Mouse (Mus musculus): ENCODE measurements around the gene Plin2. TPM values are rescaled to one million over a fixed set of nuclear protein-coding genes. Genes with fewer than 3 reads are reported as not detected.
"Not testable (repeated sequence)": the region's sequence is repeated elsewhere in the genome, so short reads cannot be mapped to it uniquely, and the experiment has no call there.

Plin2 gene
- polyA plus RNA-seq, 1 experiment = 12.7 TPM

- H3K4me3 ChIP-seq (ENCODE audit: insufficient read depth, low read length) = no peak overlapping the region
- no peak overlapping the region for H3K27ac ChIP-seq (ENCODE audit: insufficient read depth, low read length)
- no peaks in the 10 kb centered on the region; the same call in 1 of the 2 replicates for H3K4me1 ChIP-seq (ENCODE audit: control insufficient read depth, insufficient read depth, low read length)
- TF ChIP-seq CTCF (IDR thresholded peaks at IDR 0.05; ENCODE audit: extremely low read depth, insufficient read depth, low read length) (no peak), POLR2A (IDR thresholded peaks at IDR 0.05; ENCODE audit: extremely low read depth, insufficient read depth, low read length) (no peak)
Observed at GRCm38 (mm10) chr4:86672450-86672849, 2.6 kb upstream of the Plin2 start.

- Histone ChIP-seq H3K4me3 (ENCODE audit: insufficient read depth, low read length) (no peak overlapping the region), H3K27ac (ENCODE audit: insufficient read depth, low read length) (no peak overlapping the region), H3K4me1 (ENCODE audit: control insufficient read depth, insufficient read depth, low read length) (no peaks in the 10 kb centered on the region; the same call in 1 of the 2 replicates)
- TF ChIP-seq CTCF (IDR thresholded peaks at IDR 0.05; ENCODE audit: extremely low read depth, insufficient read depth, low read length) (no peak), POLR2A (IDR thresholded peaks at IDR 0.05; ENCODE audit: extremely low read depth, insufficient read depth, low read length) (no peak)
Observed at GRCm38 (mm10) chr4:86671803-86672202, 1.9 kb upstream of the Plin2 start.

- TF ChIP-seq POLR2A (IDR thresholded peaks at IDR 0.05; ENCODE audit: extremely low read depth, insufficient read depth, low read length) = no peak
- no peak for TF ChIP-seq CTCF (IDR thresholded peaks at IDR 0.05; ENCODE audit: extremely low read depth, insufficient read depth, low read length)
- H3K27ac ChIP-seq (ENCODE audit: insufficient read depth, low read length) = no peak overlapping the region
Observed at GRCm38 (mm10) chr4:86670582-86671306, 884 bp upstream of the Plin2 start.

GRCm38 (mm10) chr4:86669241-86669753 lies 563 bp downstream of the Plin2 start:
- peak overlapping the region; percentile 83; the same call in 1 of the 2 replicates for H3K4me3 ChIP-seq (ENCODE audit: insufficient read depth, low read length)
- H3K4me1 ChIP-seq (ENCODE audit: control insufficient read depth, insufficient read depth, low read length); H3K27ac ChIP-seq (ENCODE audit: insufficient read depth, low read length): not testable (repeated sequence)

More at GRCm38 (mm10) chr4:86670582-86671306, 884 bp upstream of the Plin2 start:
- Histone ChIP-seq H3K4me1 (ENCODE audit: control insufficient read depth, insufficient read depth, low read length) (no peaks in the 10 kb centered on the region; the same call in 1 of the 2 replicates), H3K4me3 (ENCODE audit: insufficient read depth, low read length) (no peak overlapping the region; the same call in 1 of the 2 replicates)

- no peaks in the 10 kb centered on the region; the same call in 1 of the 2 replicates for H3K4me1 ChIP-seq (ENCODE audit: control insufficient read depth, insufficient read depth, low read length)
- no peak overlapping the region for H3K27ac ChIP-seq (ENCODE audit: insufficient read depth, low read length)
Observed at GRCm38 (mm10) chr4:86668290-86669000, 1.4 kb downstream of the Plin2 start.

GRCm38 (mm10) chr4:86665596-86665995 lies 4.3 kb downstream of the Plin2 start:
- H3K27ac ChIP-seq (ENCODE audit: insufficient read depth, low read length) = no peak overlapping the region
- no peak overlapping the region for H3K4me3 ChIP-seq (ENCODE audit: insufficient read depth, low read length)
- TF ChIP-seq CTCF (IDR thresholded peaks at IDR 0.05; ENCODE audit: extremely low read depth, insufficient read depth, low read length) (no peak), POLR2A (IDR thresholded peaks at IDR 0.05; ENCODE audit: extremely low read depth, insufficient read depth, low read length) (no peak)
- no peaks in the 10 kb centered on the region; the same call in 1 of the 2 replicates for H3K4me1 ChIP-seq (ENCODE audit: control insufficient read depth, insufficient read depth, low read length)

More at GRCm38 (mm10) chr4:86668290-86669000, 1.4 kb downstream of the Plin2 start:
- peak overlapping the region; percentile 83; the same call in 1 of the 2 replicates for H3K4me3 ChIP-seq (ENCODE audit: insufficient read depth, low read length)
- no peak for TF ChIP-seq CTCF (IDR thresholded peaks at IDR 0.05; ENCODE audit: extremely low read depth, insufficient read depth, low read length)
- TF ChIP-seq POLR2A (IDR thresholded peaks at IDR 0.05; ENCODE audit: extremely low read depth, insufficient read depth, low read length) = no peak

- TF ChIP-seq POLR2A (IDR thresholded peaks at IDR 0.05; ENCODE audit: extremely low read depth, insufficient read depth, low read length) = no peak
- TF ChIP-seq CTCF (IDR thresholded peaks at IDR 0.05; ENCODE audit: extremely low read depth, insufficient read depth, low read length) = no peak
Observed at GRCm38 (mm10) chr4:86663919-86664318, 5.9 kb downstream of the Plin2 start.

GRCm38 (mm10) chr4:86657176-86657575 lies 12.7 kb downstream of the Plin2 start:
- no peaks in the 10 kb centered on the region for H3K4me1 ChIP-seq (ENCODE audit: control insufficient read depth, insufficient read depth, low read length)

More at GRCm38 (mm10) chr4:86663919-86664318, 5.9 kb downstream of the Plin2 start:
- no peak overlapping the region for H3K4me3 ChIP-seq (ENCODE audit: insufficient read depth, low read length)
- no peak overlapping the region for H3K27ac ChIP-seq (ENCODE audit: insufficient read depth, low read length)
- H3K4me1 ChIP-seq (ENCODE audit: control insufficient read depth, insufficient read depth, low read length) = no peaks in the 10 kb centered on the region; the same call in 1 of the 2 replicates

GRCm38 (mm10) chr4:86656410-86656809 lies 13.4 kb downstream of the Plin2 start:
- H3K4me1 ChIP-seq (ENCODE audit: control insufficient read depth, insufficient read depth, low read length); H3K4me3 ChIP-seq (ENCODE audit: insufficient read depth, low read length); H3K27ac ChIP-seq (ENCODE audit: insufficient read depth, low read length): not testable (repeated sequence)

More at GRCm38 (mm10) chr4:86657176-86657575, 12.7 kb downstream of the Plin2 start:
- Histone ChIP-seq H3K27ac (ENCODE audit: insufficient read depth, low read length) (no peak overlapping the region), H3K4me3 (ENCODE audit: insufficient read depth, low read length) (no peak overlapping the region)
- no peak for TF ChIP-seq CTCF (IDR thresholded peaks at IDR 0.05; ENCODE audit: extremely low read depth, insufficient read depth, low read length)
- TF ChIP-seq POLR2A (IDR thresholded peaks at IDR 0.05; ENCODE audit: extremely low read depth, insufficient read depth, low read length) = no peak

Data from cortical plate, adult 2 months (tissue).